Mouse (Mus musculus): ENCODE data around the gene Ubp1.

- TF ChIP-seq CTCF (IDR thresholded peaks at IDR 0.05; ENCODE audit: low read depth) (no peak), EP300 (IDR thresholded peaks at IDR 0.05; ENCODE audit: low read depth) (no peak)
Observed at GRCm38 (mm10) chr9:113931375-113932099, 803 bp downstream of the Ubp1 start.
